Mouse (Mus musculus) brain, embryonic 14.5 days (tissue): ENCODE measurements around the gene Fance.

Experiments used
- CTCF ChIP-seq: fragments of 200-500 bp; IDR thresholded peaks from 2 replicates; pipeline ENCODE4 v1.5.1; 2012; ENCODE audit warnings: inconsistent platforms, mild to moderate bottlenecking, moderate library complexity, borderline replicate concordance; ENCODE audit not compliant: insufficient read depth, insufficient read length; ENCODE audit errors: extremely low read depth
- POLR2A ChIP-seq: fragments of 200-500 bp; IDR thresholded peaks from 2 replicates; pipeline ENCODE4 v1.6.1; 2012; ENCODE audit warnings: mild to moderate bottlenecking, inconsistent platforms, borderline replicate concordance; ENCODE audit not compliant: poor library complexity, insufficient read depth, insufficient read length, severe bottlenecking; ENCODE audit errors: extremely low read depth

GRCm38 (mm10) chr17:28311366-28312132 lies 1.8 kb upstream of the Fance start:
- no peak for TF ChIP-seq CTCF
- no peak for TF ChIP-seq POLR2A
